Comparison of ENCODE assay signal across 7 mouse cellular contexts in the genomic region with DNA sequence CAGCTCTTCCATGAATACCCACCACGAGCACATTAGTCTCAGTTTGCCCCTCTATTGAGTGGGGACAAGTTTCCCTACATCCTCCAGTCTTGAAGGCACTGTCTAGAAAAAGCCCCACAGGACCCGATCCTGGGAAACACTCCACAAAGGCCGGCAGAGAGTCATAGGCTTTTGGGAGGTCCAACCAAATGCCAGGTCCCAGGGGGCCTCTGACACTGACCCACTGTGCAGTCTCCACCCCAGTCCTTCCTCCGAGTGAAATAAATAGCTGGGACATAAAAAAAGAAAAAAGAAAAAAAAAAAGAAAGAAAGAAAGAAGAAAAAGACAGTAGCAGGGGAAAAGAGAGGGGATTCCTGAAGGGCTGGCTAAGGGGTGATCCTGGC. TPM values are rescaled to one million over a fixed set of nuclear protein-coding genes. Genes with fewer than 3 reads are reported as not detected.
DNase-seq lines count a peak whose midpoint lies in the region; ATAC-seq and TF ChIP-seq lines count a peak whose summit lies in the region.

No protein-coding gene starts in this region.

- no peak for TF ChIP-seq POLR2A in thymus, adult 2 months (IDR thresholded peaks at IDR 0.05; ENCODE audit: control insufficient read depth, extremely low read depth, insufficient read depth, low read length, poor library complexity)

- no peaks in the 10 kb centered on the region for H3K9me3 ChIP-seq in hindbrain, embryonic 12.5 days (replicated peaks)
- H3K9me3 ChIP-seq in liver, embryonic 12.5 days (replicated peaks): no peaks in the 10 kb centered on the region

- ATAC-seq in hindbrain, embryonic 12.5 days (ENCODE audit: low FRiP score): no peak
- no peak for ATAC-seq in liver, embryonic 12.5 days

- H3K9ac ChIP-seq in hindbrain, embryonic 12.5 days: no peak overlapping the region
- peak overlapping the region; percentile 64; the same call in 1 of the 2 replicates for H3K9ac ChIP-seq in liver, embryonic 12.5 days

- peak overlapping the region; percentile 90 for H3K4me2 ChIP-seq in hindbrain, embryonic 12.5 days (replicated peaks)
- H3K4me2 ChIP-seq in liver, embryonic 12.5 days: peak overlapping the region; percentile 80

- no peak for TF ChIP-seq CTCF in thymus, adult 2 months (IDR thresholded peaks at IDR 0.05; ENCODE audit: borderline replicate concordance, control insufficient read depth, extremely low read depth, insufficient read depth, low read length, poor library complexity)

- H3K4me3 ChIP-seq in thymus, adult 2 months (ENCODE audit: control insufficient read depth, insufficient read depth, low read length): peak overlapping the region; percentile 75
- peak overlapping the region; percentile 57 for H3K4me3 ChIP-seq in hindbrain, embryonic 12.5 days
- H3K4me3 ChIP-seq in liver, embryonic 12.5 days: peak overlapping the region; percentile 58

- no peaks in the 10 kb centered on the region for H3K36me3 ChIP-seq in thymus, adult 2 months (ENCODE audit: control insufficient read depth, insufficient read depth, low read length)
- no peaks in the 10 kb centered on the region for H3K36me3 ChIP-seq in hindbrain, embryonic 12.5 days
- no peaks in the 10 kb centered on the region for H3K36me3 ChIP-seq in liver, embryonic 12.5 days

- peak overlapping the region; percentile 22; the same call in 1 of the 2 replicates for H3K27ac ChIP-seq in thymus, adult 2 months (ENCODE audit: control insufficient read depth, insufficient read depth, low read length)
- H3K27ac ChIP-seq in hindbrain, embryonic 12.5 days: no peak overlapping the region
- no peak overlapping the region for H3K27ac ChIP-seq in liver, embryonic 12.5 days

- no peak for DNase-seq in thymus, adult 2 months
- no peak for DNase-seq in thymus, postnatal 36 days
- no peak for DNase-seq in frontal cortex, postnatal 10 days (ENCODE audit: low spot score in 2 of 2)
- DNase-seq in right cerebral cortex, postnatal 36 days (ENCODE audit: low spot score in 2 of 2): no peak
- no peak for DNase-seq in left cerebral cortex, adult 8-10 months (ENCODE audit: low spot score in 2 of 2)

- H3K27me3 ChIP-seq in thymus, adult 2 months (ENCODE audit: control insufficient read depth, insufficient read depth, low read length): no peaks in the 10 kb centered on the region
- H3K27me3 ChIP-seq in hindbrain, embryonic 12.5 days: peaks cover 19% of the 10 kb centered on the region
- H3K27me3 ChIP-seq in liver, embryonic 12.5 days (replicated peaks): peaks cover 31% of the 10 kb centered on the region

- H3K4me1 ChIP-seq in thymus, adult 2 months (replicated peaks; ENCODE audit: control insufficient read depth, insufficient read depth, low read length): peaks cover 38% of the 10 kb centered on the region
- peaks cover 49% of the 10 kb centered on the region for H3K4me1 ChIP-seq in hindbrain, embryonic 12.5 days
- peaks cover 47% of the 10 kb centered on the region for H3K4me1 ChIP-seq in liver, embryonic 12.5 days

- 29% methylated on average over 4 of the region's 4 CpGs for WGBS in thymus, adult 2 months
- WGBS in hindbrain, embryonic 12.5 days: 15% methylated on average over 4 of the region's 4 CpGs
- 22% methylated on average over 4 of the region's 4 CpGs for WGBS in liver, embryonic 12.5 days (ENCODE audit: insufficient replicate concordance)

RNA-seq across cellular contexts. Expression of a gene that starts 0.8 kb away (rescaled TPM):
- 56.7 and 74.0 TPM in 2 replicates for polyA plus RNA-seq in thymus, adult 2 months (2012; rRNA removed)
- 17.7 and 21.9 TPM in 2 replicates for polyA plus RNA-seq in hindbrain, embryonic 12.5 days (2016; fragmentation: Nextera tagmentation; extraction: Ambion mirVana)
- 9.0 and 9.1 TPM in 2 replicates for polyA plus RNA-seq in liver, embryonic 12.5 days (2016; fragmentation: Nextera tagmentation; extraction: Ambion mirVana)
- total RNA-seq in left cerebral cortex, adult 8-10 months (2022): 1 to 10 TPM; 4.0 to 7.2 (median 5.3) TPM

RNA-seq across cellular contexts. Expression of a gene that starts 52.2 kb away (rescaled TPM):
- 1,137 and 1,289 TPM in 2 replicates for polyA plus RNA-seq in thymus, adult 2 months (2012; rRNA removed)
- 823 and 828 TPM in 2 replicates for polyA plus RNA-seq in hindbrain, embryonic 12.5 days (2016; fragmentation: Nextera tagmentation; extraction: Ambion mirVana)
- 432 and 434 TPM in 2 replicates for polyA plus RNA-seq in liver, embryonic 12.5 days (2016; fragmentation: Nextera tagmentation; extraction: Ambion mirVana)
- total RNA-seq in left cerebral cortex, adult 8-10 months (2022): 100 to 1,000 TPM; 291 to 340 (median 310) TPM

RNA-seq across cellular contexts. Expression of a gene that starts 52.5 kb away (rescaled TPM):
- polyA plus RNA-seq in thymus, adult 2 months (2012; rRNA removed): 28.6 and 31.3 TPM in 2 replicates
- polyA plus RNA-seq in hindbrain, embryonic 12.5 days (2016; fragmentation: Nextera tagmentation; extraction: Ambion mirVana): 27.0 and 28.9 TPM in 2 replicates
- polyA plus RNA-seq in liver, embryonic 12.5 days (2016; fragmentation: Nextera tagmentation; extraction: Ambion mirVana): 19.0 and 22.9 TPM in 2 replicates
- total RNA-seq in left cerebral cortex, adult 8-10 months (2022): 10 to 100 TPM; 20.1 to 26.8 (median 22.0) TPM
